Mouse (Mus musculus): ENCODE data around the gene Vps39.

Gene Vps39

DNA sequence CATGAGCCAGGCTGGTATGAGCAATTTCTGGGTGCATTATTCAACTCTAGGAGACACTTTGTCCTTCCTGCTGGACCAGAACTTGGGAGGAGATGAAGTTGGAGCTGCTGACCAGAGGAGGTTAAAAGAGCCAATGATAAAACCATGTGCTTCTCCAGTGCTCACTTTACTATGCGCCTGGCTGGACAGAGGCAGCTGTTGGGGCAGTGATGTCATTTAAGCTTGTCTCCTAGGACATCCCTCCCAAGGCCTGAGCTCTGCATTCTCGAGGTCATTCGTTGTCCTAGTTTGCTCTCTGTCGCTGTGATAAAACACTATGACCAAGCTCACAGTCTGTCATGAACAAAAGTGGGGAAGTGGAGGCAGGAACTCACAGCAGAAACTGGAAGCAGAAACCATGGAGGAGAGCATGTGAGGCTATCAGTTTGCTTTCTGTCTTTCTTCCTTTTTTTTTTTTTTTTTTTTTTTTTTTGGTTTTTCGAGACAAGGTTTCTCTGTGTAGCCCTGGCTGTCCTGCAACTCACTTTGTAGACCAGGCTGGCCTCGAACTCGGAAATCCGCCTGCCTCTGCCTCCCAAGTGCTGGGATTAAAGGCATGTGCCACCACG, 61.4 kb downstream of the Vps39 start:
- no peak for DNase-seq

DNA sequence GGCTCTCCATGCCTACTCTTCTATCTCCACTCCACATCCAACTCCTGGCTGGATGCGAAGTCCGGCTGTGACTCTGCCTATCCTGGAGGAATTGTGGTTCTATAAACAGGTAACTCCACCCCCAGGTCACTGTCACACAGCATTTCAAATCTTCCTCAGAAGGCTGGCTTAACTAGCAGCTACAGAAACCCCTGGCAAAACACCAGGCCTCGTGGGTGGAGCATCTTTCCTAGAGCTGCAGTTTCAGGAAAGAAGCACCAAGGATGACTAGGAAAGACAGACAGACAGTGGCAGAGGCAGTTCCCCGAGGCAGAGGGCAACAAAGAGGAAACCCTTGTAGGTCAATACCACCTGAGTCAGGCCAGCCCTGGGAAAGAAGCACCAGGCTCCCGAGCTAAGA, 63.9 kb downstream of the Vps39 start, which contains the start of gene Pla2g4d:
TSS of gene Pla2g4d (minus strand) at position 203 of the 400 bp plus-strand sequence.
- no peak for DNase-seq

DNA sequence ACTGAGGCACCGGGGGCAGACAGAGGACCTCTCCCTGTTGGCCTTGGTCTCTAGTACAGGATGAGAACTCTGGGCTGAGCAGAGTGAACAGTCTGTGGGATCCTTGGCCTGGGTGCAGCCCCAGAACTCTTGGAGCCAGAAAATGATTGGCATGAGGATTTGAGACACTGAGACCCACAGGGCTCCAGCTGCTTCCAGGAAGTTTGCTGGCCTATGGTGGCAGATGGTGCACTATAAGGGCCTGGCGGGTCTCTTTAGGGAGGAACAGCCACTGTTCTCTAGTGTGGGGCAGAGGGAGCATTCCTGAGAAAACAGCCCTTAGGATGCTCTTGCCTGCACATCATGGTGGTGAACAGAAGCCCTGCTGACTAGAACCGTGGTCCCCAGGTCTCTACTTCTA, 64.5 kb downstream of the Vps39 start:
- DNase-seq: no peak

DNA sequence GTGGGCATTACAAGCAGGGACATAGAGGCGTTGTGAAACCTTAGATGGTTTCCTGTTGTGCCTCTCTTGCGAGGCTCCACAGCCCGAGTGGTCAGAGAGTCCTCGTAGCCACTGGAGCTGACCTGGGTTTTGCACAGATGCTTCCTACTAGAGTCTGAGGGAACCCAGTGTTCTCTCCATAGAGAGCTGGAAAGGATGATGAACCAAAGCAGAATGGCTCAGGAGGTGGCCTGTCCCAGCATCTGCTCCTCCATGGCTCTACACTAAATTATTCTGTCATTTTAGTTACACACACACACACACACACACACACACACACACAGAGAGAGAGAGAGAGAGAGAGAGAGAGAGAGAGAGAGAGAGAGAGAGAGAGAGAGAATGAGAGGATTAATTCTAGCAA, 67.3 kb downstream of the Vps39 start:
- no peak for DNase-seq

DNA sequence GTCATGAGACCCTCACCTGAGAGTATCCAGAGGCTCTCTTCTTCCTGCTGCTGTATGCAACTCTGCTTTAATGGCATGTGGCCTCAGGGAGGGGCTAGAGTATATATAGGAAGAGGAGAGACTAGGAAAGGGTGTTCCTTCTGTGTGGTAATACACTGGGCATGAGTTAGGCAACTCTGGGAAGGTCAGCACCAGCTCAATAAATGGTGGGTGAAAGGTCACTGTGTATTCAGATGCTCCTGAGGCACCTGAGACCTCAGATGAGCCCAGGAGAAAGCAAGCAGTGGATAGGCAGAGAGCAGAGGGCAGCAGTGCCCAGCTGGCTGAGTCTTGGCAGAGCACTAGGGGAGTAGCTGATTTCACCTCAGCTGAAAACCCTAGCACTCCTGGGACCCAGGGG, 68.2 kb downstream of the Vps39 start:
- no peak for DNase-seq

DNA sequence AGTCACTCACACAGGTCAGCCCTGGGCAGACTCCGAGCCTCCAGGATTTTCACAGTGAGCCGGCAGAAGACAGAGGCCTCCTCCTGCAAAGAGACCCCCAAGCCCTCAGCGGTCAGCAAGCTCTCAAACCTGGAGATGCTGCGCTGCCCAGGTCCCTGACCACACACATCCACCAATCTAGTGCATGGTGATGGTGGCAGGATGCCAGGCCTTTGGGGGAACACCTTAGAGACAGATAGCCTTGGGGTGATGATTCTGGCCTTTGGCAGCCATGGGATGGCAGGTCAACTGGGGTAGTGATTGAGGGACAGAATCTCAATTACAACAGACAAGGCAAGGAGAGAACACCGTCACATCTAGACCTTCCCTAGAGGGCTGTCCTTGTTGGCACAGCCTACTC, 68.8 kb downstream of the Vps39 start:
- DNase-seq: no peak

DNA sequence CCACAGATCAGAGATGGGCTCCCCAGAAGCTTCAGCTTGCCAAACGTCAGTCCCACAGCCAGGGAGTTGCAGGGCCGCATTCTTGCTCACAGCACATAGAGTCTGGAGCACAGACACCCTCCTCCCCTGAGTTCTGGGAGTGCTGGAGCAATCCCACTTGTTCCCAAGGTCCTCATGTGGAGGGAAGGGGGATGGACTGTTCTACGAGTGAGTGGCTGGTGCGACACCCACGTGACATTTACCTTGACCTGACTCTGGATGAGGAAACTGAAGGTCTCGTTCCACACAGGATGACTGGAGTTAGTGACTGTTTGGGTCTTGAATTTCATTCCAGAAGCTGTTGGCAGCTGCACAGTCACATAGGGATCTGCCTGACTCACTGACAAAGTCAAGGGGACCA, 69.4 kb downstream of the Vps39 start:
- DNase-seq: no peak

DNA sequence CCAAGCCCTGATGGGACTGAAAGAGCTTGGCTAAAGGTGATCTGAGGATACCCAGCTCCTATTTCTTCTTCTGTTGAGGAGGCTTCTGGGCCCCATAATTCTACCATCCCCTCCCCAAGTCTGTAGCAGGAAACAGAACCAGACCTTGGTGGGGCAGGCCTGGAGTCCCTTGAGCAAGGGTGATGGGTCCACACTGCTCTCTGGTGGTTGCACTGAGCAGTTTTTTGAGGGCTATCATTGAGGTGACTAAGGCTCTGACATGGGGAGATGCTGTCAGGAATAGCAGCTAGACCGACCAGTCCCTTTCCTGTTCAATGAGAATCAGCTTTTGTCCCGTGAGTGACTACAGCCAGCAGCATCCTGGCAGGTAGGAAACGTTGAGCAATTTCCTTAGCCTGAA, 71.7 kb downstream of the Vps39 start:
- no peak for DNase-seq

DNA sequence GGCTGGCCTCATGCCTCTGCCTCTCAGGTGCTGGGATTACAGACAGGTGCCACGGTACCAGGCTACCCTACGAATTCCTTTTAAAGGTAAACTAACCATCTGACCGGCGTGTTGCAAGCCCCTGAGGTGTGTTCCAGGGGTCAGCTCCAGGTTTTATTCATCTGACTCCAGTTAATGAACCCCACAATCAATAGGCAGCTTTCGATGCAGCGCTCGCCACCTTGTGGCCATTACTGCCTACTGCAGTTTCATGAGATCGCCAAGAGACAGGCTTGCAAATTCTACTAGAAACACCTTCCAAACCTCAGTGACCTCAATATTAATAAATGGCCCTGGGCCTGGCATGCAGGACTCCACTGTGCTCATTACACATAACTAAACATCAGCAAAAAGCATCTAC, 73.0 kb downstream of the Vps39 start:
- peak; percentile 11 to 57 for DNase-seq

DNA sequence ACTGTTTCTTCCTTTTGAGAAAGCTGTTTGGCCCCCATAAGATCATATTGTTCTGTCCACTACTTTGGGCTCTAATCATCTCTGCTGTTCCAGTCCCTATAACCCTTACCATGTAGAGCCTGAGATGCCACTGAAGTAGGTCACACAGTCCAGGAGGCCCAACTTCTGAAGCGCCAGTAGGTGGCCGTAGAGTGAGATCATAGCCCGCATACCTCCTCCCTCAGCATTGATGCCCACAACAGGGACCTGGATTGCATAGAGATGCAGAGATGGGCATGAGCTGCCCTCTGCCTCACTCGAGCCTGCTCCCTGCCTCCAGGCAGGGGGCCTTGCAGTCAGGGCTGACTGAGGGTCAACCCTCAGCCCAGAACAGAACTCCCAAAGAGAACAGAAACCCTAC, 76.0 kb downstream of the Vps39 start:
- no peak for DNase-seq

DNA sequence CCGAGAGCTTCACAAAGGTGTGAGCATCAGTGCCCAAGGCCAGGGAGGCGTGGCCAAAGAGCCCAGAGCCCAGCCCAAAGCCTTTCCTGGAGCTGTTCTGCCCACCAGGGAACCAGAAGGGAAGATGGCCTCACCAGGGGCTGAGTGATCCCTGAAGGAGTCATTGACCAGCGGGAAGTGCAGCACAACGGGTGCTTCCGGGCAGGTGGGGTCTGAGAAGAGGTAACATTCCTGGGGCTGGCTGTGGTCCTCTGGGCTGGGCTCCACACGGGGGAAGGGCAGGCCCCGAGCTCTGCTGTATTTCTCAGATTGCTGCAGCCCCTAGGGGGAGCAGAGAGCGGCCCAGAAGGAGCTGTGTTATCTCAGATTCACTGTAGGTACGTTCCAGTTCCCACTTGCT, 84.3 kb downstream of the Vps39 start:
- no peak for DNase-seq

Data from kidney, adult 8-10 months (tissue).